Mouse (Mus musculus) brain, embryonic 14.5 days (tissue): ENCODE results near the gene Stk4.

Experiments used
- CTCF ChIP-seq: fragments of 200-500 bp; IDR thresholded peaks from 2 replicates; pipeline ENCODE4 v1.5.1; 2012; ENCODE audit warnings: inconsistent platforms, mild to moderate bottlenecking, moderate library complexity, borderline replicate concordance; ENCODE audit not compliant: insufficient read depth, insufficient read length; ENCODE audit errors: extremely low read depth
- POLR2A ChIP-seq: fragments of 200-500 bp; IDR thresholded peaks from 2 replicates; pipeline ENCODE4 v1.6.1; 2012; ENCODE audit warnings: mild to moderate bottlenecking, inconsistent platforms, borderline replicate concordance; ENCODE audit not compliant: poor library complexity, insufficient read depth, insufficient read length, severe bottlenecking; ENCODE audit errors: extremely low read depth

DNA sequence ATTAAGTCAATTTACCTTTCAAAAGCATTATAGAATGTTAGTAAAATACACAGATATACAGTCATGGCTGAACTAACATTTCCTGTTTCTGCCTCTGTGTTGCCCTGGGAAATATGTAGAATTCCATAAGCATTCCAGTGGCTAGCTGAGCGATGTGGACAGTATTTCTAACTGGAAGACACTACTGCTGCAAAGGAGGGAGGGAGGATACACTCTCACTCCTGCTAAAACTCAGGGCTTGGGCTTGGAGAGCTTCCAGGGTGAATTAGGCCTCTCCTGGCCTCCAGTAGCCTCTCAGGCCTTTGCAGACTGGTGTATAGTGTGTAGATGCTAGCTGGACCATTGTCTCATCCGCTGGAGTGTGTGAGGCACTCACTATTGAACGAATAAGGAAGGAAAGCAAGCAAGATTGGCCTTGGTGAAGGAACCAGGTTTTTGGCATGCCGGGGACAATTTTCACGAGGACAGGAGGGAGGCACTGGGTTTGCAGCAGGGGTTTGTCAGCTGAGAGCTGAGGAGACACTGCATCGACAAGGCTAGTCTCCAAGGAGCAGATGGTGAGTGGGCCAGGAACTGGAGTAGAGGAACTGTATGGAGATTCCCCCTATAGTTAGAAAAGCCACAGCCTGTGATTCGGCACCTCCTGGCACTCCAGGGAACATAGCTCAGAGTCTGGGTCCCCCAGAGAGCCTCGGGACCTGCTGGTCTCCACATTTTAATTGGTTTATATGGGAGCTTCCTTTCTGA lies 104.7 kb downstream of the Stk4 start:
- no peak for TF ChIP-seq CTCF
- no peak for TF ChIP-seq POLR2A
